Mouse (Mus musculus) brain, embryonic 14.5 days (tissue): Measurements from ENCODE around the gene Aipl1. TPM values are rescaled to one million over a fixed set of nuclear protein-coding genes. Genes with fewer than 3 reads are reported as not detected.

Experiments
- DNase-seq: peaks from one replicate; pipeline ENCODE4 v3.0.0-alpha.2; 2011; ENCODE audit warnings: low read depth
- CTCF ChIP-seq: fragments of 200-500 bp; IDR thresholded peaks from 2 replicates; pipeline ENCODE4 v1.5.1; 2012; ENCODE audit warnings: inconsistent platforms, mild to moderate bottlenecking, moderate library complexity, borderline replicate concordance; ENCODE audit not compliant: insufficient read depth, insufficient read length; ENCODE audit errors: extremely low read depth
- POLR2A ChIP-seq: fragments of 200-500 bp; IDR thresholded peaks from 2 replicates; pipeline ENCODE4 v1.6.1; 2012; ENCODE audit warnings: mild to moderate bottlenecking, inconsistent platforms, borderline replicate concordance; ENCODE audit not compliant: poor library complexity, insufficient read depth, insufficient read length, severe bottlenecking; ENCODE audit errors: extremely low read depth
- polyA plus RNA-seq: library from polyadenylated mRNA; depleted of rRNA; stranded (reverse); fragments of >200 nt; gene quantifications from 2 replicates; pipeline ENCODE4 v1.2.3, GENCODE M21; 2012; rRNA removed

The Aipl1 gene
- polyA plus RNA-seq, 1 experiment, result 0.38 TPM

DNA sequence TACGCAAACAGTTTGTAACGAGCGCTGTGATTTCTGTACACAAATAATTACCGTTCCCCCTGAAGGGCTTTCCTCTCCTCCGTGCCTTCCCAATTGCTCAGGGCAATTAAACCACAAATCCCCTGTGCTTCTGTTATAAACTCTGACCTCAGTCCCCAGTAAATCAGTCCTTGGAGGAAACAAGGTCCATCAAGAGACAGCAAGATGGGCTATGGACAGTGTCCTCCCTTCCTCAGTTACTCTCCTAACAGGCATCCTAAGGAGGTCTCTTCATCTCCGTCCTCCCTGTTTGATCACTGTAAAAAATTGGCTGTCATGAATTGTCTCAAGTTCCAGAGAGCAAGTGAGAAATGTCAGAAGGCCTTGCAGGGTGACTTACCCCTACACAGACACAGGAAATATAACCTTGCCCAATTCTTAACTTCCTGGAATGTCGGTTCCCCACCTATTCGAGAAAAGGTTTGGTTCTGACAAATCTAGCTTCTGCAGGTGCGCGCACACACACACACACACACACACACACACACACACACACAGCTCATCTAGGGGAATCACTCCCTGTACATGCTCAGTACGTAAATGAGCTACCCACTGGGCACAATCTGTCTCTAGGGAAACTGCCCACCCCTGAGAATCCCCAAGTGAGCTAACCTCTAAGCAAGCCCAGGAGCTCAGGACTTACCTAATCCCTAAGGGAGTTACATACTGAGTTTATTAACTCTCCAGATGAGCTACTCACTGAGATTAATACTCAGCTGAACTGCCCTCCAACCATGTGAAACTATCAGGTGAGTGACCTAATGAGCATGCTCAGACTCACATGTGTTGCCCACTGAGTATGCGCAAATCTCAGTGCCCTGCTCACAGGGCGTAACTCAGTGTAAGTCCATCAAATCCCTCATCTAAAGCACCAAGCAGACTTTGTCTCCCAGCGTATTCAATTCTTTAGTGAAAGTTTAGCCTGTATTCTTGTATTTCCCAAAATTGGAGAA, 49.9 kb downstream of the Aipl1 start:
- DNase-seq, result peak; percentile 44
- TF ChIP-seq POLR2A (no peak), CTCF (no peak)

DNA sequence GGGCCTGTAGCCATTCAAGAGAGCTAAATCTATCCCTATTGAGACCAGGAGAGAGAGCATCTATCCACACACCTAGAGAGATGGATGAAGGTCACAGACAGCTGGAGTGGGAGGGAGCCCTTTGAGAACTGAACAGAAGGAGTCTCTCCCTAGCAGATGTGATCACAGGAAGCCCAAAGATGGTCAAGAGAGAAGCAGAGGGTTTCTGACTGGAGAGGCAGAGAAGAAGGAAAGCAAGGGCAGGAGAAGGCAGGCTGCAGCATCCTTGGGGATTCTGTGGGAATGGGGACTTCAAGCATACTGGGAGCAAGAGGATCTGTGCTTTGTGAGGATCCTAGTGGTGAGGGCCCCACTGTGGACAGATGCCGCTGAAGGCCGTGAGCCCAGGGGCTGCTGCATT, 51.5 kb downstream of the Aipl1 start:
- TF ChIP-seq POLR2A (no peak), CTCF (no peak)
- DNase-seq, result no peak

DNA sequence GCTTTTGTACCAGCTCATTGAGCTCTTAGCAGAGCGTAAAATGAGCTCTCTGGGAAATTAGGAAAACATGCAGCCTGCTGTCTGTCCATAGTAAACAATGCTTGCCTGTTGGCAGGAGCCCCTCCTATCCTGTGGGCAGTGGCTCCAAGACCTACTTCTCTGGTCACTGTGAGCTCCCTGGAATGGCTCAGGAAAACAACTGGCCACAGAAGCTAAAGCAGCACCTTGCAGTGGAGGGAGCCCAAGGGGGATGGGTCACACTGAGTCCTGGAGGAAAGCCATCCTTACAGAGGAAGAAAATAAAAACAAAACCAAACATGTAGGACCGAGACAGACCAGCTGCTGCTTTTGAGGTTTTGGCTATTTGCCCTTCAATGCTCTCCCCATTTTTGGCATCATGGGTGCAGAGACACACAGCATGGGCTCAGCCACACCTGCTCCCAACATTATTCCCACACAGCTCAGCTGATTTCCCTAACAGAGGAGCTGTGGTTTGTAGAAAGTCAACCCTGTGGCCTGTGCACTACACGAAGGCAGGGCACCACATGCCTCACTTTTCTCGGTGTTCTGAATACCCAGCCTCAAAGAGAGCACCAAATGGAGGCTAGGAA, 52.1 kb downstream of the Aipl1 start:
- peak; percentile 69 for DNase-seq

DNA sequence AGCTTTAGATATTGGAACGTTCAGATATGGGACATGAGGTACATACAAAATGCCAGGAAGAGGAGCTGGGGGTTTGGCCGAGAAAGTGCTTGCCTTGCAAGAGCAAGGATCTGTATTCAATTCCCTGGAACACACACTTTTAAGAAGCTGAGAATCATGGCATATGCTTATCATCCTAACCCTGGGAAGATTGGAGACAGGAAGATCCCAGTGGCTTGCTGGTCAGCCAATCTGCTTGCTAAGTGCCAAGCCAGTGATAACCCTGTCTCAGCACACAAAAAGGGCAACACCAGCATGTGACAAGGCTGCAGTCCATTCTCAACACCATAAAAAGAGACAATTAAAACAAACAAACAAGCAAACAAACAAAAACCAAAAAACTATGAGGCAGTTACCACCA, 53.2 kb downstream of the Aipl1 start:
- TF ChIP-seq POLR2A, result no peak
- TF ChIP-seq CTCF, result no peak
- DNase-seq, result no peak

More for the DNA sequence above, 52.1 kb downstream of the Aipl1 start:
- TF ChIP-seq POLR2A (no peak), CTCF (no peak)

Other genes starting within 250 kb of the Aipl1 start
- 29.9 and 53.4 TPM in 2 replicates for gene Pimreg, start 4.5 kb upstream of the Aipl1 start, polyA plus RNA-seq
- 8.2 and 13.0 TPM in 2 replicates for gene Pitpnm3, start 98.3 kb upstream of the Aipl1 start, polyA plus RNA-seq
- 3.2 and 6.6 TPM in 2 replicates for gene Gm43951, start 169.3 kb upstream of the Aipl1 start, polyA plus RNA-seq
- 28.2 and 31.3 TPM in 2 replicates for gene 4933427D14Rik, start 169.9 kb upstream of the Aipl1 start, polyA plus RNA-seq
- gene Txndc17, start 170.0 kb upstream of the Aipl1 start, polyA plus RNA-seq, result 66.5 and 78.4 TPM in 2 replicates
- gene Med31, start 178.1 kb upstream of the Aipl1 start, polyA plus RNA-seq, result 33.8 and 52.6 TPM in 2 replicates
- gene Slc13a5, start 229.7 kb upstream of the Aipl1 start, polyA plus RNA-seq, result 0.93 and 2.8 TPM in 2 replicates